Mouse (Mus musculus) liver, adult (tissue): Measurements from ENCODE around the gene Chpf.

ENCODE experiments used
- GATA4 ChIP-seq: IDR thresholded peaks from 2 replicates; pipeline ENCODE4 v1.6.1; 2014; ENCODE audit warnings: mild to moderate bottlenecking, low read length; ENCODE audit not compliant: insufficient replicate concordance

Chpf gene

GRCm38 (mm10) chr1:75505159-75505955 is 26.2 kb upstream of the Chpf start:
- no peak for TF ChIP-seq GATA4

GRCm38 (mm10) chr1:75504256-75505045 is 25.3 kb upstream of the Chpf start:
- no peak for TF ChIP-seq GATA4

- TF ChIP-seq GATA4: no peak
Observed at GRCm38 (mm10) chr1:75503651-75503980, 24.5 kb upstream of the Chpf start.

GRCm38 (mm10) chr1:75502945-75503650 is 24.0 kb upstream of the Chpf start:
- TF ChIP-seq GATA4: no peak

GRCm38 (mm10) chr1:75501905-75502304 is 22.8 kb upstream of the Chpf start:
- TF ChIP-seq GATA4: no peak

GRCm38 (mm10) chr1:75499441-75499840 is 20.3 kb upstream of the Chpf start:
- TF ChIP-seq GATA4: no peak

GRCm38 (mm10) chr1:75498897-75499296 is 19.8 kb upstream of the Chpf start:
- TF ChIP-seq GATA4: no peak

- no peak for TF ChIP-seq GATA4
Observed at GRCm38 (mm10) chr1:75494878-75495548, 15.9 kb upstream of the Chpf start.

GRCm38 (mm10) chr1:75492579-75493170 is 13.6 kb upstream of the Chpf start:
- TF ChIP-seq GATA4: no peak

GRCm38 (mm10) chr1:75490785-75491551 is 11.9 kb upstream of the Chpf start:
- TF ChIP-seq GATA4: no peak

GRCm38 (mm10) chr1:75487405-75488161 is 8.5 kb upstream of the Chpf start:
- no peak for TF ChIP-seq GATA4

GRCm38 (mm10) chr1:75487040-75487404 is 7.9 kb upstream of the Chpf start:
- TF ChIP-seq GATA4: no peak

GRCm38 (mm10) chr1:75486561-75486960 is 7.5 kb upstream of the Chpf start:
- TF ChIP-seq GATA4: no peak
